Mouse (Mus musculus): ENCODE data around the gene Fam174b. TPM values are rescaled to one million over a fixed set of nuclear protein-coding genes. Genes with fewer than 3 reads are reported as not detected.

Gene Fam174b
- total and polyA plus RNA-seq, 3 experiments, result 1.4 to 1.7 TPM; not detected in 1

- H3K9ac ChIP-seq (ENCODE audit: control insufficient read depth, low read depth, low read length, poor library complexity, severe bottlenecking), result no peak overlapping the region
- H3K36me3 ChIP-seq (ENCODE audit: control insufficient read depth in 1 of 2, insufficient read depth in 2 of 2, low read length in 2 of 2), result no peaks in the 10 kb centered on the region
- no peaks in the 10 kb centered on the region for H3K79me2 ChIP-seq (ENCODE audit: control insufficient read depth, insufficient read depth, low read length, poor library complexity)
- no peak overlapping the region for H3K4me3 ChIP-seq (ENCODE audit: control insufficient read depth in 1 of 2, insufficient read depth in 1 of 2, low read depth in 2 of 2, low read length in 2 of 2)
- TF ChIP-seq EP300 (IDR thresholded peaks at IDR 0.05; ENCODE audit: low read depth in 1 of 2, low read length in 2 of 2) (no peak), TCF12 (IDR thresholded peaks at IDR 0.05; ENCODE audit: low read depth, low read length) (no peak)
- no peaks in the 10 kb centered on the region for H3K4me1 ChIP-seq (ENCODE audit: control insufficient read depth in 1 of 2, insufficient read depth in 2 of 2, low read length in 2 of 2)
- no peaks in the 10 kb centered on the region for H3K9me3 ChIP-seq (replicated peaks; ENCODE audit: insufficient read depth, low read length)
- H3K27ac ChIP-seq (ENCODE audit: control insufficient read depth, low read depth, low read length), result no peak overlapping the region
- DNase-seq (ENCODE audit: low read depth, low spot score), result no peak
- peaks cover 2 to 4% of the 10 kb centered on the region in 2 experiments; a peak in 2 of 4 replicates for H3K27me3 ChIP-seq (ENCODE audit: control insufficient read depth in 1 of 2, insufficient read depth in 2 of 2, low read length in 2 of 2)
These were observed 4.1 kb upstream of the Fam174b start for GRCm38 (mm10) chr7:73736046-73736445.

GRCm38 (mm10) chr7:73741392-73741791 is 1.3 kb downstream of the Fam174b start:
- Histone ChIP-seq H3K4me1 (ENCODE audit: control insufficient read depth in 1 of 2, insufficient read depth in 2 of 2, low read length in 2 of 2) (no peaks in the 10 kb centered on the region), H3K27ac (ENCODE audit: control insufficient read depth, low read depth, low read length) (no peak overlapping the region), H3K27me3 (ENCODE audit: control insufficient read depth in 1 of 2, insufficient read depth in 2 of 2, low read length in 2 of 2) (0 out of 4 replicates have a peak, but pooled peaks cover 0 to 1% of the 10 kb centered on the region in 2 experiments), H3K9ac (ENCODE audit: control insufficient read depth, low read depth, low read length, poor library complexity, severe bottlenecking) (no peak overlapping the region), H3K9me3 (replicated peaks; ENCODE audit: insufficient read depth, low read length) (no peaks in the 10 kb centered on the region), H3K4me3 (ENCODE audit: control insufficient read depth in 1 of 2, insufficient read depth in 1 of 2, low read depth in 2 of 2, low read length in 2 of 2) (no peak overlapping the region), H3K79me2 (ENCODE audit: control insufficient read depth, insufficient read depth, low read length, poor library complexity) (no peaks in the 10 kb centered on the region), H3K36me3 (ENCODE audit: control insufficient read depth in 1 of 2, insufficient read depth in 2 of 2, low read length in 2 of 2) (no peaks in the 10 kb centered on the region)
- no peak for DNase-seq (ENCODE audit: low read depth, low spot score)
- TF ChIP-seq SMC3 (IDR thresholded peaks at IDR 0.05; ENCODE audit: low read depth, low read length) (no peak), CTCF (IDR thresholded peaks at IDR 0.05 in 2 of 3, conservative IDR thresholded peaks at IDR 0.05 in 1 of 3; ENCODE audit: control insufficient read depth in 1 of 3, insufficient read depth in 1 of 3, low read depth in 2 of 3, low read length in 3 of 3, poor library complexity in 1 of 3, severe bottlenecking in 1 of 3) (no peak), CHD1 (IDR thresholded peaks at IDR 0.05; ENCODE audit: low read depth, low read length) (no peak), ELF1 (IDR thresholded peaks at IDR 0.05; ENCODE audit: low read depth, low read length) (no peak), SIN3A (IDR thresholded peaks at IDR 0.05; ENCODE audit: low read length) (no peak), CHD2 (IDR thresholded peaks at IDR 0.05; ENCODE audit: low read length) (no peak), MYC (IDR thresholded peaks at IDR 0.05; ENCODE audit: low read depth, low read length) (no peak), ZMIZ1 (IDR thresholded peaks at IDR 0.05; ENCODE audit: low read depth, low read length) (no peak), POLR2A (IDR thresholded peaks at IDR 0.05; ENCODE audit: control insufficient read depth in 1 of 2, insufficient read depth in 1 of 2, low read depth in 1 of 2, low read length in 2 of 2, poor library complexity in 1 of 2) (no peak), RAD21 (IDR thresholded peaks at IDR 0.05; ENCODE audit: low read depth, low read length) (no peak), GABPA (IDR thresholded peaks at IDR 0.05; ENCODE audit: low read depth, low read length) (no peak)

GRCm38 (mm10) chr7:73741841-73742240 is 1.7 kb downstream of the Fam174b start:
- no peak for DNase-seq (ENCODE audit: low read depth, low spot score)
- H3K4me3 ChIP-seq (ENCODE audit: control insufficient read depth in 1 of 2, insufficient read depth in 1 of 2, low read depth in 2 of 2, low read length in 2 of 2), result no peak overlapping the region
- TF ChIP-seq POLR2AphosphoS5 (IDR thresholded peaks at IDR 0.05; ENCODE audit: borderline replicate concordance, low read depth, low read length) (no peak), MYB (IDR thresholded peaks at IDR 0.05; ENCODE audit: low read depth, low read length) (no peak), SMC3 (IDR thresholded peaks at IDR 0.05; ENCODE audit: low read depth, low read length) (no peak), CTCF (IDR thresholded peaks at IDR 0.05 in 2 of 3, conservative IDR thresholded peaks at IDR 0.05 in 1 of 3; ENCODE audit: control insufficient read depth in 1 of 3, insufficient read depth in 1 of 3, low read depth in 2 of 3, low read length in 3 of 3, poor library complexity in 1 of 3, severe bottlenecking in 1 of 3) (no peak), UBTF (IDR thresholded peaks at IDR 0.05; ENCODE audit: borderline replicate concordance, insufficient read depth, low read depth, low read length) (no peak), ZMIZ1 (IDR thresholded peaks at IDR 0.05; ENCODE audit: low read depth, low read length) (no peak), MXI1 (IDR thresholded peaks at IDR 0.05; ENCODE audit: low read depth, low read length) (no peak)
- no peak overlapping the region for H3K27ac ChIP-seq (ENCODE audit: control insufficient read depth, low read depth, low read length)
- no peaks in the 10 kb centered on the region for H3K4me1 ChIP-seq (ENCODE audit: control insufficient read depth in 1 of 2, insufficient read depth in 2 of 2, low read length in 2 of 2)
- no peaks in the 10 kb centered on the region for H3K27me3 ChIP-seq (ENCODE audit: control insufficient read depth in 1 of 2, insufficient read depth in 2 of 2, low read length in 2 of 2)
- no peaks in the 10 kb centered on the region for H3K36me3 ChIP-seq (ENCODE audit: control insufficient read depth in 1 of 2, insufficient read depth in 2 of 2, low read length in 2 of 2)
- H3K9ac ChIP-seq (ENCODE audit: control insufficient read depth, low read depth, low read length, poor library complexity, severe bottlenecking), result no peak overlapping the region
- H3K79me2 ChIP-seq (ENCODE audit: control insufficient read depth, insufficient read depth, low read length, poor library complexity), result no peaks in the 10 kb centered on the region
- H3K9me3 ChIP-seq (replicated peaks; ENCODE audit: insufficient read depth, low read length), result no peaks in the 10 kb centered on the region
